Mouse (Mus musculus) heart, embryonic 11.5 days (tissue): Measurements from ENCODE around the gene Wsb2. TPM values are rescaled to one million over a fixed set of nuclear protein-coding genes. Genes with fewer than 3 reads are reported as not detected.

Experiments
- ATAC-seq: fragments of 200-750 bp; cut with Nextera tagmentation; replicated peaks from 2 replicates; pipeline ENCODE4 v1.8.0; 2017; ENCODE audit warnings: moderate library complexity; ENCODE audit not compliant: insufficient number of reproducible peaks, low FRiP score, low TSS enrichment
- H3K27ac ChIP-seq: fragments of 300-500 bp; sonication (generic); 2 replicates; pipeline ENCODE4 v1.5.1; 2014; ENCODE audit warnings: mild to moderate bottlenecking, low read depth, low read length
- H3K27me3 ChIP-seq: fragments of 300-500 bp; sonication (generic); 2 replicates; pipeline ENCODE4 v1.6.1; 2014; ENCODE audit warnings: mild to moderate bottlenecking, low read length, mixed read lengths; ENCODE audit not compliant: control insufficient read depth, insufficient read depth
- H3K36me3 ChIP-seq: fragments of 300-500 bp; sonication (generic); 2 replicates; pipeline ENCODE4 v1.6.1; 2014; ENCODE audit warnings: mild to moderate bottlenecking, low read length, moderate library complexity, mixed read lengths; ENCODE audit not compliant: control insufficient read depth, insufficient read depth
- H3K4me1 ChIP-seq: fragments of 300-500 bp; sonication (generic); 2 replicates; pipeline ENCODE4 v1.6.1; 2014; ENCODE audit warnings: low read length; ENCODE audit not compliant: control insufficient read depth, insufficient read depth
- H3K4me2 ChIP-seq: fragments of 300-500 bp; sonication (generic); 2 replicates; pipeline ENCODE4 v1.6.1; 2014; ENCODE audit warnings: mild to moderate bottlenecking, moderate library complexity
- H3K4me3 ChIP-seq: fragments of 300-500 bp; sonication (generic); 2 replicates; pipeline ENCODE4 v1.5.1; 2014; ENCODE audit warnings: low read depth, low read length
- H3K9ac ChIP-seq: fragments of 300-500 bp; sonication (generic); 2 replicates; pipeline ENCODE4 v1.6.1; 2014; ENCODE audit warnings: mild to moderate bottlenecking, low read depth, low read length, moderate library complexity
- H3K9me3 ChIP-seq: fragments of 300-500 bp; sonication (generic); replicated peaks from 2 replicates; pipeline ENCODE4 v1.6.1; 2016; ENCODE audit warnings: low read length; ENCODE audit not compliant: control insufficient read depth
- WGBS: fragments of 180-500 bp; shearing (Covaris S2); extraction: QIAGEN DNeasy Blood & Tissue Kit; methylation state at CpG from one replicate; pipeline ENCODE4 v1.1.7; 2014; ENCODE audit not compliant: insufficient replicate concordance; 5-methylcytosine and 5-hydroxymethylcytosine counted together
- polyA plus RNA-seq: library from polyadenylated mRNA; unstranded; fragments of >200 nt; fragmentation: Nextera tagmentation; extraction: Ambion mirVana; gene quantifications from 2 replicates; pipeline ENCODE4 v1.2.1, GENCODE M21; 2014

The Wsb2 gene
- polyA plus RNA-seq, 1 experiment from 2014 or later, result 77.0 TPM

DNA sequence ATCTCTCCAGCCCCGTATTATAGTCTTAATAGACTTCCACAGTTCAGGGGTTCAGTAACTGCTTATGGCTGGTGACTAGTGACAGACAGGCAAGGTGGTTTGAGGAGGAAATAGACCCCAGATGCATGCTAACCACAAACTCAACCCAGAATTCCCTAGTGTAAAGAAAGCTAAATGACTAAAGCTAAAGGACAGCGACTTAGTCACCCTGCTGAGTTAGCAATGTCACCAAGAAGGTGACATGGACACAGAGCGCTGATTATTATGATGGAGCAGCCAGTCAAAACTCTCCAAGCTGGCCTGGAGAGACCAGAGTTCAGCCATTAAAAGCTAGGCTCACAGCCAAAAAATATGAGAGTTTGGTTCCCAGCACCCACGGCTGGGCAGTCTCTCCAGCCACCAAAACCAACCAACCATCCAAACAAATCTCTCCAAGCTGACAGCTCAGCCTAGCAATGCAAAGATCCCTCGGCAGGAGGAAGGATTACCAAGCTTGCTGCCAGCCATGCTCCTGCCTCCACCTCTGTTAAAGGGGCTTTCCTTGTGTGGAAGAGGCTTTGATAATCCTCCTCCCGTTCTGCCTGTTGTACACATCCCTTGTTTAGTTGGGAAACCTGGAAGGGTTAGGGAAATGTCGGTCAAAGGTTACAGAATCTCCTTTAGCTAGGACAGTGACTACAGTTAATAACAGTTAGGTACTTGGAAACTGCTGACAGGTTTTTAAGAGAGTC is 2.6 kb downstream of the Wsb2 start:
- ATAC-seq, result no peak
- Histone ChIP-seq H3K27me3 (no peaks in the 10 kb centered on the region), H3K4me1 (peaks cover 53% of the 10 kb centered on the region), H3K4me3 (no peak overlapping the region), H3K4me2 (peak overlapping the region; percentile 49), H3K36me3 (peaks cover 3% of the 10 kb centered on the region; the same call in 1 of the 2 replicates), H3K9me3 (no peaks in the 10 kb centered on the region), H3K27ac (peak overlapping the region; percentile 87), H3K9ac (no peak overlapping the region)
- WGBS, result 41% methylated on average over 7 of the region's 7 CpGs

DNA sequence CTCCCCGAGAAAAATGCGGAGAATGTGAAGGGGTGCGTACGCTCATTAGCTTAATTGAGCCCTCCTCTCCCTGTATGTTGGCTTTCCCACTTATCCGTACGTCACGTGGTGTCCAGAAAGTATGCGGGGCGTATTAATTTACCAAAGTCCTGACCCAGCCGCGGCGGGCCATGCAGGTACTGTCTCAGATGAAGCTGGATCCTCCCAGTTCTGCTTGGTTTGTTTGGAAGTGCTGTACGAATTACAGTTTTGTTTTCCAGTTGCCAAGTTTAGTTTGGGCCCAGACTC is 3.1 kb downstream of the Wsb2 start:
- H3K9me3 ChIP-seq, result no peaks in the 10 kb centered on the region
- ATAC-seq, result no peak
- H3K4me2 ChIP-seq, result peak overlapping the region; percentile 49
- H3K27ac ChIP-seq, result peak overlapping the region; percentile 87
- H3K9ac ChIP-seq, result no peak overlapping the region
- H3K4me1 ChIP-seq, result peaks cover 53% of the 10 kb centered on the region
- WGBS, result 38% methylated on average over 13 of the region's 13 CpGs
- H3K36me3 ChIP-seq, result peaks cover 3% of the 10 kb centered on the region; the same call in 1 of the 2 replicates
- H3K27me3 ChIP-seq, result no peaks in the 10 kb centered on the region
- H3K4me3 ChIP-seq, result no peak overlapping the region

DNA sequence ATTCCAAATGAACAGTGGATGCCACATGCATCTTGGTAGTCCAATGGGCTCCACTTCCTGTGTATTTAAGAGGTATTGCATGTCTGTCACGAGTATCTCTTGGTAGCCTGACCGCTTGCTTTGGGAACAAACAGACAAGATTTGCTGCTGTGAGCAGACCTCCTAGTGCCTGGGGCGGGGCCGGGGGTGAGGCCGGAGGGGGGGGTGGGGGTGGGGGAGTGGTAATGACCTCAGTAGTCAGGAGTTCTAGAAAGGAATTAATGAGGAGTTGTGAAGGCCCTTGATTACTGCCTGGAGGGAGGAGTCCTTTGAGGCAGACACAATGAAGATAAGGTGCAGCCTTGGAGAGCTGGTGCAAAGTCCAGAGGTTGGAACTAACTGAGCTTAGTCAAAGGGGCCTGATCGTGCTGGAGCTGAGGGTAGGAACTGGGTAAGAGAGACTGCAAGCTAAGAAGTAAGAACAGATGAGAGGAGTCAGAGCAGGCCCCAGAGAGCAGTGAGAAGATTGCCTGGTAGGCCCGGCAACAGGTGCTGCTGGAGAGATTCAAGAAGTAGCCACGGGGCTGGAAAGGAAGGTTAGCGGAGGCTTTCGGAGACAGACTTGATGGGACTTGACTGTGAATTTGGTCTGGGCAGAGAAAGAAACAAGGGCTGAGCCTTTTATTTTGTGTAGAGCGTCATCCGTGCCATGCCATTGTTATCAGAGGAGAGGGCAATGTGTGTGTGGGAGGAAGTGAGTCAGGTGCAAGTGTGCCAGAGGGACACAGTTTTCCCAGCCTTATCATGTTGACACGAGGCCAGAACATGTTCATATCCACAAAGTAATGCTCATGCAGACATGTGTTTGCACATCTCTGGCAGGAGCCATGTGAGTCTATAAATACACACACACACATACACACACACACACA is 3.8 kb downstream of the Wsb2 start:
- Histone ChIP-seq H3K27ac (peak overlapping the region; percentile 87), H3K36me3 (peaks cover 5% of the 10 kb centered on the region; the same call in 1 of the 2 replicates), H3K4me1 (peaks cover 51% of the 10 kb centered on the region), H3K27me3 (no peaks in the 10 kb centered on the region), H3K9ac (peak overlapping the region; percentile 63; the same call in 1 of the 2 replicates), H3K4me2 (peak overlapping the region; percentile 49), H3K4me3 (no peak overlapping the region; the same call in 1 of the 2 replicates), H3K9me3 (no peaks in the 10 kb centered on the region)
- ATAC-seq, result peak; percentile 49
- WGBS, result 27% methylated on average over 13 of the region's 13 CpGs

DNA sequence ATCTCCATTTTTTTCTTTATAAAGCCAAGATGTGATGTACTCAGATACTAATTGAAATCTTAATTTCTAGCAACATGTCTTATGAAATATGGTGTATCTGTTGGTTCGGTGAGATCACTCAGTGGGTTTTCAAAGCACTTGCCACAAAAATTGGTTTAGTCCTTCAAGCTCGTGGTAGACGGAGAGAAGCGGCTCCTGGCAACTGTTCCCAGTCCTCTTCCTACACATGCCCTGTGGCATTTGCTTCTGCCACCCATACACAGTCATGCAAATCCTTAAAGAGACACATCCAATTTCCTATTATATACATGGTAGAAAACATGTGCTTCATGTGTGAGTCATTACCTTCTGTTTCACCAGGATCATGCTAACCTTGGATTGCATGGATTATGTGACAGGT is 4.5 kb downstream of the Wsb2 start:
- Histone ChIP-seq H3K4me1 (peaks cover 49% of the 10 kb centered on the region), H3K9me3 (no peaks in the 10 kb centered on the region), H3K4me3 (no peak overlapping the region), H3K9ac (no peak overlapping the region), H3K27me3 (no peaks in the 10 kb centered on the region), H3K27ac (no peak overlapping the region), H3K36me3 (peaks cover 9% of the 10 kb centered on the region; the same call in 1 of the 2 replicates), H3K4me2 (no peak overlapping the region)
- no peak for ATAC-seq
- WGBS, result 81% methylated on average over 4 of the region's 4 CpGs

DNA sequence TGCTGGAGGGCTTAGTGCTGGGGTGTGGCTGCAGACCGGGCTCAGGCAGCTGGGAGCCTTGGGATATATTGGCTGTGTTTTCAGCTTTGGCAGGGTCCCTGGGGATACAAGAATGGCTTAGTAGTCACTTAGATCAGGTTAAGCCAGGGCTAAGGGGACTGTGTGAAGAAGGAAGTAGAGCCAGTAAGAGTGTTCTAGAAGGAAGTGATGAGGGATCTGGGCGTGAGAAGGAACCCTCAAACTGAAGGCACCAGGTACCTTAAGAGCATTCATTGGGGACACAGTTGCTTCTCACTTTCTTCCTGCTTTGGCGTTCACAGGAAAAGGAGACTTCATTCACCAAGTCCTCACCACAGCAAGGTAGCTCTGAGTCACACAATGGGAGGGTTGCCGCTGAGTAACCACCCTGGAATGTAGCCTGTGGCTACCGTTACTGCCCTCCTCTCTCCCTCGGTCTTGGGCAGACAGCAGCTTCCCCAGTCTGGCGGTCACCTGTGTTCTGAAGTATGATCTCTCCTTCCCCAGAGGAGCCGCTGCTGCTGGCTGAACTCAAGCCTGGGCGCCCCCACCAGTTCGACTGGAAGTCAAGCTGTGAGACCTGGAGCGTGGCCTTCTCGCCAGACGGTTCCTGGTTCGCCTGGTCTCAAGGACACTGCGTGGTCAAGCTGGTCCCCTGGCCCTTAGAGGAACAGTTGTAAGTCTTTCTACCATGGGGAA is 6.1 kb downstream of the Wsb2 start:
- Histone ChIP-seq H3K4me1 (peaks cover 45% of the 10 kb centered on the region), H3K27ac (peak overlapping the region; percentile 35; the same call in 1 of the 2 replicates), H3K4me2 (peak overlapping the region; percentile 16; the same call in 1 of the 2 replicates), H3K9me3 (no peaks in the 10 kb centered on the region), H3K36me3 (peaks cover 11% of the 10 kb centered on the region; the same call in 1 of the 2 replicates), H3K4me3 (no peak overlapping the region), H3K9ac (0 out of 2 replicates have a peak overlapping the region, but pooled peaks have one; percentile 46), H3K27me3 (no peaks in the 10 kb centered on the region)
- peak; percentile 50; the same call in 1 of the 2 replicates for ATAC-seq
- 42% methylated on average over 15 of the region's 15 CpGs for WGBS

DNA sequence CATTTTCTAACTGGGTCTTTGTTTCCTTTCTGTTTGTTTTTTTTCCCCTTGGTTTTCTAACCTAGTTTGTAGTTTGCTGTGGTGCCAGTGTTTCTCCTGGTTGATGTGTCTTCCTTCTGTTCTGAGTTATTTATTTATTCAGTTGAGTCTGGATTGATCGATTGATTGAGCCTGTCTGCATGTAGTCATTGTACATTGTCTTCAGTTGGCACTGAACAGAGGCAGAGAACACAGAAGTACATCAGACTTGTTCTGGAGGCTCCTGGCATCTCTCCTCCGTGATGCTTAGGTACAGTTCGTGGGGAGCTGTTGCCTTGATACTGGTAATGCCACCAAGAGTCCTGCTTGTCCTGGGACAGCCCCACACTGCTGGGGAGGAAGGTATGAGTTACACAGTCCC is 7.7 kb downstream of the Wsb2 start:
- Histone ChIP-seq H3K27ac (no peak overlapping the region), H3K9me3 (no peaks in the 10 kb centered on the region), H3K27me3 (no peaks in the 10 kb centered on the region), H3K4me3 (no peak overlapping the region), H3K36me3 (peaks cover 21% of the 10 kb centered on the region), H3K9ac (no peak overlapping the region), H3K4me1 (peaks cover 36% of the 10 kb centered on the region), H3K4me2 (no peak overlapping the region)
- WGBS, result 77% methylated on average over 3 of the region's 3 CpGs
- no peak for ATAC-seq

DNA sequence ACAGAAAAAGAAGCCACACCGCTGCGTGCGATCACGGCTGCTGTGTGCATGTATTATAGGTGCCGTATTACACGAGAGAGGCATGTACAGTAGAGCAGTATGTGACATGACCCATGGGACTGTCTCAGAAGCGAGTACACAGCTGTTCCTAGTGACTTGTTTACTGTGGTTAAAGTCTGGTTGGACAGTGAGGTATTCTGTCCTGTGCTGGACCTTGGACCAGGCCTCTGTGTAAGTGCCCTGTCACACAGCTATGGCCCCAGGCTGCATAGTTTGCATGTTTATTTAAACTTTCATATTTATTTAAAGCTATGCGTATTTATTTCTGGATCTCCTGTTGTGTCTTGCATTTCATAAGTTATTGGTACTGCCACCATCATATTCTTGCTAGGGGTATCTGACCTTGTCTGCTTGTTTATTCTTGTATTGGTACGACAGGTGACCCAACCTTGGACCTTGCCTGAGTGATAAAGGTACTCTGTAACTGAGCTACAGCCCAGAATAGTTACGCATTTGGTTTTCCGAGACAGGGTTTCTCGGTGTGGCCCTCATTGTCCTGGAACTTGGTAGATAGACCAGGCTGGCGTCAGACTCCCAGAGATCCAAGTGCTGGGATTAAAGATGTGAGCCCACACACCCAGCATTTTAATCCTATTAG is 8.9 kb downstream of the Wsb2 start:
- ATAC-seq, result no peak
- 92% methylated on average over 13 of the region's 13 CpGs for WGBS
- peaks cover 24% of the 10 kb centered on the region for H3K36me3 ChIP-seq

DNA sequence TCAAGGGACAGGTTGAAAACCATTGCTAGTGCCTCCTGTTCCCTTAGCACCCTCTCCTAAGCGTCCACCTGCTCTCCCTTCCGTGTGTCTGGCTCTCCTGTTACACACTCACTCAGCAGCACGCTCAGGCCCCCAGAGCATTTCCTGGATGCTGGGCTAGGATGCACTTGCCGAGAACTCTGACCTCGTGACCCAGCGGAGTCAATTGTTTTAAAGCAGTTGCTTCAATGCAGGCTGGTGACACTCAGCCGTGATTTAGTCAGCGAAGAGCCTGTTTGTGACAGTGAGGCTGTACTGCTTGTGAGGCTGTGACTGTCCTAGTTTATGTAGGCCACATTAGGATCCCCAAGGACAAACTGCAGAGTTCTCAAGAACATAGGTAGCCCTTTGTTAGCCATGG is 10.1 kb downstream of the Wsb2 start:
- H3K4me2 ChIP-seq, result no peak overlapping the region
- H3K9me3 ChIP-seq, result no peaks in the 10 kb centered on the region
- peaks cover 14% of the 10 kb centered on the region for H3K4me1 ChIP-seq
- H3K4me3 ChIP-seq, result no peak overlapping the region
- no peak for ATAC-seq
- no peaks in the 10 kb centered on the region for H3K27me3 ChIP-seq
- H3K36me3 ChIP-seq, result peaks cover 29% of the 10 kb centered on the region
- H3K27ac ChIP-seq, result no peak overlapping the region
- WGBS, result 61% methylated on average over 8 of the region's 8 CpGs
- H3K9ac ChIP-seq, result no peak overlapping the region

More for the DNA sequence above, 8.9 kb downstream of the Wsb2 start:
- Histone ChIP-seq H3K9me3 (no peaks in the 10 kb centered on the region), H3K27ac (no peak overlapping the region), H3K4me2 (no peak overlapping the region), H3K9ac (no peak overlapping the region), H3K4me1 (peaks cover 23% of the 10 kb centered on the region), H3K27me3 (no peaks in the 10 kb centered on the region), H3K4me3 (no peak overlapping the region)
